Mouse (Mus musculus): ENCODE results near the gene Map2k7.

DNA sequence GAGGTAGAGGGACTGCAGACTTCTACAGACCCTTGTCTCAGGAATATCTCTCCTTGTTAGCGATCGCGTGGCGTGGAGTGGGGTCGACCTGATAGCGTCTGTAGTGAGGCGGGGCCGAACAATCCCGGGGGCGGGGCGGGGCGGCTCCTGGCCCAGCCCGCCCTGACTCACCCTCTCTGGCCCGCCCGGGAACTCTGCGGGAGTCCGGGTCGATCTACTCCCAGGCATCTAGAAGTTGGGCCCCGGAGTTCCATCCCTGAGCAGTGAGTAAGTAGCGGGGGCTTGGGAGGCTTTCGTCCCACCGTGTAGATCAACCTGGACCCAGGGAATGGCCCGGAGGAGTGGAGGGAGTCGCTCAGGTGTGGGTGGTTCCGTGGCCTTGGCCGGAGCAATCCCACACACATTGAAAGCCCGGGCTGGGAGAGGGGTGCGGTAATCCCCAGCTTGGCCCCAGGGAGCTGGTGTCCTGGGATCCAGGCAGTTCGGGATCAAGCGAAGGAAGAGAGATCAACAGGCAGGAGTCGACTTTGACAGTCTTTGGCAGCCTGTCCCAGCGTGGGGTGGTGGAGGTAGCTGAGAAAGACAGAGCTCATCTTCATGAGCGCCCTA lies 11.7 kb upstream of the Map2k7 start, which contains the start of gene Lrrc8e:
- TF ChIP-seq CTCF (IDR thresholded peaks at IDR 0.05) = no peak
- TF ChIP-seq EP300 (IDR thresholded peaks at IDR 0.05; ENCODE audit: insufficient read depth, low read depth, low read length) = no peak
